Mouse (Mus musculus): ENCODE measurements at regions not wholly inside any gene's neighbourhood (a gene's known extent, or its start where the extent isn't known, plus 50 kb on each side); places are given as distances from the start of the nearest gene placed in this dataset.

- Histone ChIP-seq H3K4me1 (ENCODE audit: control insufficient read depth, insufficient read depth, low read length) (no peaks in the 10 kb centered on the region), H3K9ac (ENCODE audit: low read depth, low read length) (no peak overlapping the region), H3K27me3 (ENCODE audit: control insufficient read depth, insufficient read depth, low read length) (no peaks in the 10 kb centered on the region), H3K36me3 (ENCODE audit: control insufficient read depth, insufficient read depth, low read length) (no peaks in the 10 kb centered on the region), H3K79me2 (replicated peaks; ENCODE audit: control insufficient read depth, insufficient read depth, low read length) (no peaks in the 10 kb centered on the region), H3K27ac (no peak overlapping the region), H3K4me3 (no peak overlapping the region)
- DNase-seq = no peak
- TF ChIP-seq CTCF (IDR thresholded peaks at IDR 0.05) (no peak), POLR2A (IDR thresholded peaks at IDR 0.05; ENCODE audit: insufficient read depth, low read depth, low read length) (no peak), EP300 (IDR thresholded peaks at IDR 0.05; ENCODE audit: insufficient read depth, low read depth, low read length) (no peak)
- intact Hi-C loops (cut with DNase I) = no loop called here
- 70% methylated on average over 7 of the region's 7 CpGs for WGBS
These were observed 319.6 kb upstream of the Mki67 start for GRCm38 (mm10) chr7:136035735-136036134.

DNA sequence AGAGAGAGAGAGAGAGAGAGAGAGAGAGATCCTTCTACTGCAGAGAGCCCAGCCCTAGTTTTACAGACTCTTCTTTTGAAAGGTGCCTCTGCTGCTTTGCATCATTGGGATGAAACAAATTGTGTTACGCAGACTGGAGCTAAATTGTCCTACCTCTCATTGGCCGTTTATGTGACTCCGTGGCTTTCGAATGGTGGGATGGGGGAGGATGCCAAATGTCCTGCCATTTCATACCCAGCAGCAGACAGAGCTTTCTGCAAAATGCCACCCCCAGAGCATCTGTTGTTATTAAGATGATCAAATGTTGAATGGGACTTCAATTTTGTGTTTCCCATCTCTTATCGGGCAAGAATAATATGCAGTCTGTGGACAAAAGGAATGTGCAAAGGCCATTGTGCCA, 321.9 kb upstream of the Mki67 start:
- Histone ChIP-seq H3K36me3 (ENCODE audit: control insufficient read depth, insufficient read depth, low read length) (no peaks in the 10 kb centered on the region), H3K27ac (no peak overlapping the region), H3K4me3 (no peak overlapping the region), H3K9ac (ENCODE audit: low read depth, low read length) (no peak overlapping the region), H3K79me2 (replicated peaks; ENCODE audit: control insufficient read depth, insufficient read depth, low read length) (no peaks in the 10 kb centered on the region), H3K27me3 (ENCODE audit: control insufficient read depth, insufficient read depth, low read length) (no peaks in the 10 kb centered on the region), H3K4me1 (ENCODE audit: control insufficient read depth, insufficient read depth, low read length) (no peaks in the 10 kb centered on the region)
- intact Hi-C loops (cut with DNase I) = no loop called here
- TF ChIP-seq POLR2A (IDR thresholded peaks at IDR 0.05; ENCODE audit: insufficient read depth, low read depth, low read length) = no peak
- TF ChIP-seq CTCF (IDR thresholded peaks at IDR 0.05) = no peak
- no peak for TF ChIP-seq EP300 (IDR thresholded peaks at IDR 0.05; ENCODE audit: insufficient read depth, low read depth, low read length)
- DNase-seq = no peak
- WGBS = 86% methylated on average over 5 of the region's 5 CpGs

DNA sequence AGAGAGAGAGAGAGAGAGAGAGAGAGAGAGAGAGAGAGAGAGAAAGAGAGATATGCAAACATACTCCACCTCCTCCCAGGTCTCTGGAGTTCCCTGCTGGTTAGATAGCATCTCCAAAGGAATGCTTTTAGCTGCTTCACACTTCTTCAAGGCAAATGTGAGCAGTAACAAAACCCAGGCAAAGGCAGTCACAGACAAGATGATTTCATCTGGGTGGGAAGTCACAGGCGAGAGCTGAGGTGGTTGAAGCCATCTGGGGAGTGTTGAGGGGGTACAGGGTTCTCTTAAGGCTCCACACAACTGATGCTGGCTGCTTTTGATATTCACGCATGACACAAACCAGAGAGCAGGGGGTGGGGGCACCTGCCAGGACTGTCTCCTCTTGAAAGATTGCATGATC, 322.7 kb upstream of the Mki67 start:
- intact Hi-C loops (cut with DNase I) = no loop called here

GRCm38 (mm10) chr7:136041921-136042320, 325.8 kb upstream of the Mki67 start:
- H3K9ac ChIP-seq (ENCODE audit: low read depth, low read length) = no peak overlapping the region
- TF ChIP-seq EP300 (IDR thresholded peaks at IDR 0.05; ENCODE audit: insufficient read depth, low read depth, low read length) (no peak), CTCF (IDR thresholded peaks at IDR 0.05) (no peak), POLR2A (IDR thresholded peaks at IDR 0.05; ENCODE audit: insufficient read depth, low read depth, low read length) (no peak)
- no peak overlapping the region for H3K27ac ChIP-seq
- H3K36me3 ChIP-seq (ENCODE audit: control insufficient read depth, insufficient read depth, low read length) = no peaks in the 10 kb centered on the region
- H3K4me1 ChIP-seq (ENCODE audit: control insufficient read depth, insufficient read depth, low read length) = peaks cover 3% of the 10 kb centered on the region; the same call in 1 of the 2 replicates
- DNase-seq = no peak
- intact Hi-C loops (cut with DNase I) = no loop called here
- H3K27me3 ChIP-seq (ENCODE audit: control insufficient read depth, insufficient read depth, low read length) = no peaks in the 10 kb centered on the region
- H3K4me3 ChIP-seq = no peak overlapping the region
- 65% methylated on average over 4 of the region's 4 CpGs for WGBS
- no peaks in the 10 kb centered on the region for H3K79me2 ChIP-seq (replicated peaks; ENCODE audit: control insufficient read depth, insufficient read depth, low read length)

More for the DNA sequence above, 322.7 kb upstream of the Mki67 start:
- H3K9ac ChIP-seq (ENCODE audit: low read depth, low read length) = no peak overlapping the region
- no peaks in the 10 kb centered on the region for H3K36me3 ChIP-seq (ENCODE audit: control insufficient read depth, insufficient read depth, low read length)
- WGBS = 76% methylated on average over 2 of the region's 2 CpGs
- no peaks in the 10 kb centered on the region for H3K27me3 ChIP-seq (ENCODE audit: control insufficient read depth, insufficient read depth, low read length)
- H3K79me2 ChIP-seq (replicated peaks; ENCODE audit: control insufficient read depth, insufficient read depth, low read length) = no peaks in the 10 kb centered on the region
- TF ChIP-seq CTCF (IDR thresholded peaks at IDR 0.05) = no peak
- TF ChIP-seq POLR2A (IDR thresholded peaks at IDR 0.05; ENCODE audit: insufficient read depth, low read depth, low read length) = no peak
- no peak for TF ChIP-seq EP300 (IDR thresholded peaks at IDR 0.05; ENCODE audit: insufficient read depth, low read depth, low read length)
- no peak overlapping the region for H3K27ac ChIP-seq
- no peaks in the 10 kb centered on the region for H3K4me1 ChIP-seq (ENCODE audit: control insufficient read depth, insufficient read depth, low read length)
- DNase-seq = no peak
- H3K4me3 ChIP-seq = no peak overlapping the region

DNA sequence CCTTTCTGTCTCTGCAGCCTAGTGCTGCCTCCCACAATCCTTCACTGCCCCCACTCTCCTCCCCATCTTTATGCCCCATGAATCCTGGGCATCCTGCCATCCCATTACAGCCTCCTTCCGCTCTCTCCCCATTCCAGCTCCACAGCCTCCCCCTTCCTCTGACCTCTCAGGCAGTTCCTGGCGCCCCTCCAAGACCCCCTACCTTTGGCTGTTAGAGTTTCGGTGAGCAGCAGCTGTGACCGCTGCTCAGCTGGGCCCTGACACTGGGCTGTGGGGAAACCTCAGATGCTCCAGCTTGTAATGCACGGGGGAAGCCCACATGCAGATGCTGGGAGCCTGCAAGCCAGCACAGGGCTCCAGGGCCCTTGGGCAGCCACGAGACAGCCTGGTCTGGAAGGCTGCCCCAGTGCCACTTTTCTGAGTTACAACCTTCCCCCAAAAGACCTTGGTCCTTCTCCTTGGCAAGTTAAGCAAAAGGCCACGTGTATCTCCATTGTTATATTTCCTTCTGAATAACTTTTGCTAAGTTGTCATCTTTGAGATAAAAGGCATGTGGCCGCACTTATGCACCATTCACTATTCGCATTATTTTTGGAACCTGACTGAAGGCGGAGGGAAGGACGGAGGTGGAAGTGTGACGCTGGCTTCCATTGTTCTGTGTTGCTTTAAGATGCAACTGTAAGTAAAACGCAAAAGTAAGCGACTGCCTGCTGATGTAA, 330.6 kb upstream of the Mki67 start:
- WGBS = 8% methylated on average over 14 of the region's 14 CpGs
- H3K36me3 ChIP-seq (ENCODE audit: control insufficient read depth, insufficient read depth, low read length) = no peaks in the 10 kb centered on the region
- DNase-seq = peak; percentile 37 to 43
- intact Hi-C loops (cut with DNase I) = loop anchor here (5.0 kb wide), 1 partner anchor 150 kb away; no protein-coding TSS in a partner anchor
- no peaks in the 10 kb centered on the region for H3K27me3 ChIP-seq (ENCODE audit: control insufficient read depth, insufficient read depth, low read length)
- TF ChIP-seq EP300 (IDR thresholded peaks at IDR 0.05; ENCODE audit: insufficient read depth, low read depth, low read length) (peak; percentile 6; the same call in 1 of the 2 replicates), CTCF (IDR thresholded peaks at IDR 0.05) (no peak)
- H3K9ac ChIP-seq (ENCODE audit: low read depth, low read length) = no peak overlapping the region
- no peak overlapping the region for H3K27ac ChIP-seq
- no peak overlapping the region for H3K4me3 ChIP-seq
- no peaks in the 10 kb centered on the region for H3K79me2 ChIP-seq (replicated peaks; ENCODE audit: control insufficient read depth, insufficient read depth, low read length)
- peaks cover 6% of the 10 kb centered on the region; the same call in 1 of the 2 replicates for H3K4me1 ChIP-seq (ENCODE audit: control insufficient read depth, insufficient read depth, low read length)

- no peaks in the 10 kb centered on the region for H3K27me3 ChIP-seq (ENCODE audit: control insufficient read depth, insufficient read depth, low read length)
- DNase-seq = no peak
- intact Hi-C loops (cut with DNase I) = loop anchor here (5.0 kb wide), 1 partner anchor 150 kb away; no protein-coding TSS in a partner anchor
- H3K36me3 ChIP-seq (ENCODE audit: control insufficient read depth, insufficient read depth, low read length) = no peaks in the 10 kb centered on the region
- WGBS = 55% methylated on average over 7 of the region's 7 CpGs
- peaks cover 6% of the 10 kb centered on the region; the same call in 1 of the 2 replicates for H3K4me1 ChIP-seq (ENCODE audit: control insufficient read depth, insufficient read depth, low read length)
- H3K79me2 ChIP-seq (replicated peaks; ENCODE audit: control insufficient read depth, insufficient read depth, low read length) = no peaks in the 10 kb centered on the region
- H3K9ac ChIP-seq (ENCODE audit: low read depth, low read length) = no peak overlapping the region
- H3K4me3 ChIP-seq = no peak overlapping the region
- H3K27ac ChIP-seq = no peak overlapping the region
- TF ChIP-seq POLR2A (IDR thresholded peaks at IDR 0.05; ENCODE audit: insufficient read depth, low read depth, low read length) = no peak
- TF ChIP-seq EP300 (IDR thresholded peaks at IDR 0.05; ENCODE audit: insufficient read depth, low read depth, low read length) = no peak
- no peak for TF ChIP-seq CTCF (IDR thresholded peaks at IDR 0.05)
These were observed 331.3 kb upstream of the Mki67 start for GRCm38 (mm10) chr7:136047364-136047945.
